Mouse (Mus musculus): ENCODE results near the gene Urm1.
A peak's percentile ranks its signal among the peaks of the same experiment; 100 is the strongest.
"Not testable (repeated sequence)": the region's sequence is repeated elsewhere in the genome, so short reads cannot be mapped to it uniquely, and the experiment has no call there.

Gene Urm1

GRCm38 (mm10) chr2:29868949-29869645, 49.2 kb downstream of the Urm1 start, which contains the start of gene Cercam:
Gene Cercam, plus strand, starts transcription at chr2:29869164.
- DNase-seq = peak; percentile 93

GRCm38 (mm10) chr2:29869646-29870451, 50.0 kb downstream of the Urm1 start:
- DNase-seq = peak; percentile 20

- DNase-seq = no peak
These were observed 52.9 kb downstream of the Urm1 start for GRCm38 (mm10) chr2:29872581-29873295.

- DNase-seq = no peak
These were observed 53.9 kb downstream of the Urm1 start for GRCm38 (mm10) chr2:29873801-29874200.

GRCm38 (mm10) chr2:29878061-29878460, 58.2 kb downstream of the Urm1 start:
- no peak for DNase-seq

- no peak for DNase-seq
These were observed 59.3 kb downstream of the Urm1 start for GRCm38 (mm10) chr2:29879191-29879590.

GRCm38 (mm10) chr2:29879964-29880830, 60.3 kb downstream of the Urm1 start:
- no peak for DNase-seq

- not testable (repeated sequence) for DNase-seq
These were observed 66.9 kb downstream of the Urm1 start for GRCm38 (mm10) chr2:29886659-29887292.

GRCm38 (mm10) chr2:29889066-29889944, 69.4 kb downstream of the Urm1 start, which contains the start of gene Odf2:
Gene Odf2, plus strand, starts transcription at chr2:29889221.
- peak; percentile 100 for DNase-seq

GRCm38 (mm10) chr2:29889991-29890833, 70.3 kb downstream of the Urm1 start:
- peak; percentile 94 for DNase-seq

GRCm38 (mm10) chr2:29891773-29892172, 71.9 kb downstream of the Urm1 start:
- no peak for DNase-seq
